Mouse (Mus musculus): ENCODE data around the gene Mab21l3.

The Mab21l3 gene

DNA sequence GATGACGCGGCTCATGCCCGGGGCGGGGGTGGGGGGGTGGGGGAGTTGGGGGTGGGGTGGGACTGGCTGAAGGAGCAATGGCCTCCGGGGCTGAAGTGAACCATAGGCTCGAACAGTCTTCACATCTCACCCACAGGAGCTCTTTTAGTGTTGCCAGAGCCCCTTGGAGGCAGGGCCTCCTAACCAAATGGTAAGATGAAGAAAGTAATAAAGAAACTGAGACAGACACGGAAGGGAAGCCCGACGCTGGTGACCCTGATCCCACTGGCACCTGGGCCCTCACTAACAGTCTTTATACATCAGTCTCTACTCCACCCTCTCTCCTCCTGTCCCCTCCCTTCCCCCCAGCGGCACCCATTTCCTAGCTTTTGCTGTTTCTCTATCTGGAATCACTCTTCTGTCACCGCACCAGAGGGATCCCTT lies 48.2 kb downstream of the Mab21l3 start:
- DNase-seq: no peak

DNA sequence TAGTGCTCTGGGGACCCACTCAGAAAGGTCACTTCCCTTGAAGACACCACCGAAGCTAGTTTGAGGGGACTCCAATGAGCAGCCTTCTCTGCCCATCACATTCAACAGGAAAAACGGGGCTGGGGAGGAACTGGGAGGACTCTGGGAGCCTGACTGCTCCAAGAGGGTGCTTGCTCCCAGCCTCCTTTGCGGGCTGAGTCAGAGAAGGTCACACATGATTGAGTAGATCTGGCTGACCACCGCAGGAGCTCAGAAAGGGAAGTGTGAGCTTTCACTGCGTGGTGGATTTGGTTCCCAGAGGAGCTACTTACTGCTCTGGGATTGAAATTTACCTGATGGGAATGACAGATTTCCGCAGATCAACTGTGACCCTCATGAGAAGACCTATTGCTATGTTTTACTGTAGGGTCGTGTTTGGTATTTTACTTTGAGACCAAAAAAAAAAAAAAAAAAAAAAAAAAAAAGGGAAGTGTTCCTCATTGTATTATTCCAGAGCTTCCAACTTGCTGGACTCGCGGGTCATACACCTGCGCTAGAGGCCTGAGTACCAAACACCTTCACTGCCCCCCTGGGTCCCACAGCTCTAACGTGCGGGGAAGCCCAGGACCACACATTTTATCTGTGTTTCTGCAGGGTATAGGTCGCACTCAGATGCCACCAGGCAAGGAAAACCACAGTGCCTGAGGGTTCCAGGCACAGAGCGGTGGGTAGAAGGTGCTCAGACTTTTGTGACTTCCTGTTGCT lies 48.7 kb downstream of the Mab21l3 start:
- DNase-seq: peak; percentile 62 to 67

DNA sequence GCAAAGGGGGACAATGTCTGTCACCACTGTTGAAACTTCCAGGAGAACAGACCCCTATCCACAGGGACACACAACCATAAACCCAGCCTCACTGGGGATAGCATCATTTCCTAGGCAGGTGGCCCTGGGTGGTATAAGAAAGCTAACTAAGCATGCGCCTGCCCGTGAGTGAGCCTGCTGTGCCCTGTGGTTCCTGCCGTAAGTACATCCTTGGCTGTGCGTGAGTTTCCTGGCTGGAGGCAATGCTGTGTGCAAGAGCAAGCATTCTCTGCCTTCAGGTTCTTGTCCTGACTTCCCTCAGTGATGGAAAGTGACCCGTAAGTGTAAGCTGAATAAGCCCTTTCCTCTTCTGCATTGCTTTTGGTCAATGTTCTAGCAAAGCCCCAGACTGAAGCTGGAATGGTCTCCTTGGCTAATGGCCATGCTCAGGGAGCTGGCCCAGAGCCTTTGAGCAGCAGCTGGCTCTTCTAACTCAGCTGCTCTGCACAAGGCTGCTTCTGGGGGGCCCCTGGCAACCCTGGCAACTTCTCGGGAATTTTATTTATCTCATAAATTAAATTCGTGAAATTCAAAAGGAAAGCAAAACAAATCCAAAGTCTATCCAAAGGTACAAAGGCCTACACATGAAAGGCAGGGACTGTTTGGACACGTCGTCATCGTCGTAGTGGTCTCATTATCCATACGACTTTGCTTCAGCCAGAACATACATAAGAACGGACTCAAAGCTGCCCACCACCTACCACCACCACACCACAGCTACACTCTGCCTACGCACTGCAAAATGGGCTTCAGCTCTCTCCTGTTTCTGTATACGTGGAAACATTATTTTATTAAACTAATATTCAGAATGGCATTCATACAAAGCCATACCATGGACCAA lies 50.7 kb downstream of the Mab21l3 start:
- DNase-seq: peak in 1 of 2 experiments; percentile 47

DNA sequence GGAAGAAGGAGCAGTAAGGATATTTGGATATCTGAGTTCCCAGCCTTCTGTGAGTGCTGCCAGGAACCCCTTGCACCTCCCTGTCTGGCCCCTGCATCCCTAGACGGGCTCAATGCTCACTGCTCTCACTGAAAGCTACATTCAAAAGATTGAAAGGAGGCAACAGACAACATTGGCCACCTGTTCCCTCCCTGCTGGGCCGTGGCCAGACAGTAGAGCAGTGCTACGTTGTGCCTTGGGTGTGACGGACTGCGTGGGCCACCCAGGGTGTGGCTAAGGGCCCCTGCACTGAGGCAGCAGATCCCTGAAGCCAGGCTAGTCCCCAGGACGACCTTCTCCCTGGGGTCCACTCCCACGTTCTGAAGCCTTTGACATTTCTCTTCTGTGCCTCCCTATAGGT lies 52.5 kb downstream of the Mab21l3 start:
- no peak for DNase-seq

DNA sequence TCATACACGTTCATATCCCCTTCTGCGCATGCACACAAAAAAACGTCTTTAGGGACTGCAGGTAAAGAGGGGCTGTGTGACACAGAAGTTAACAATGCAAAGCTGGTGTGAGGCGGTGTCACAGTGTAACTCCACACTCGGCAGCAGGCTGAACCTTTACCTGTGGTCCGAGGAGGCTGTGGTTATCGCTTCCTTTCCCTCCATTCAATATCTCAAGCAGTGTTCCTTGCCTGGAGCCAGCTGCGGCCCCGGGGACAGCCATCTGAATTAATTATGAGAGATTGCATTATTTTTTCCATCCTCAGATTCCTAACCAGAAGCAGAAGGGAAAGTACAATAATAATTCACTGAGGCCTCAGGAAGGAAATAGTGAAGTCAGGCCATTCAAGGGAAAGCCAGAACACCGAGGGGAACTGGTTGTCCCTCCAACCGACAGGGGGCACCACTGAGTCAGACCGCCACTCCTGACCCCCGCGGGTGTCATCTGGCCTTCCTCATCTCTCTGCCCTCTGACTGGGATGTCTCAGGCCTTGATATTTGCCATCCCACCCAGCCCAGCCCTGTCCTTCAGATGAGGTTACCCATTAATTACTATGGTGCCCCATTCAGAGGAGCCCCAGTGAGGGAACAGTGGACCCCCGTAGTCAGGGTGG lies 53.2 kb downstream of the Mab21l3 start:
- DNase-seq: no peak

DNA sequence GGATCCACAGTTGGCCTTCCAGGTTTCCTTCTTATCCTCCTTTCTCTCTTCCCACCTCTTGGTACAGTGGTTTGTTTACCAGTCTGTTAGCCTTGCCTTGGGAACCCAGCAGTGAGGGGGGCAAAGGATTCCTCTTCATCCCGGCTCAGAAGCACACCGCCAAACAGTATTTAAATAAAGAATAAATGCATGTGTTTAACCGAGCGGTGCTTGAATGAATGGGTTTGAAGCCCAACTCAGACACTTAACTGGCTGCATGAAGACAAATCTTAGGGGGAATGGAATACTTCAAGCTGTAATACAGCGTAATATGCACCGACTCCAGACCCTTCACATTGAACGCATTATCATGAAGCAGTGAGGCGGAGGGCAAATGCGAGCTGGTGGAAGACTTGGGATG lies 54.1 kb downstream of the Mab21l3 start:
- DNase-seq: no peak

DNA sequence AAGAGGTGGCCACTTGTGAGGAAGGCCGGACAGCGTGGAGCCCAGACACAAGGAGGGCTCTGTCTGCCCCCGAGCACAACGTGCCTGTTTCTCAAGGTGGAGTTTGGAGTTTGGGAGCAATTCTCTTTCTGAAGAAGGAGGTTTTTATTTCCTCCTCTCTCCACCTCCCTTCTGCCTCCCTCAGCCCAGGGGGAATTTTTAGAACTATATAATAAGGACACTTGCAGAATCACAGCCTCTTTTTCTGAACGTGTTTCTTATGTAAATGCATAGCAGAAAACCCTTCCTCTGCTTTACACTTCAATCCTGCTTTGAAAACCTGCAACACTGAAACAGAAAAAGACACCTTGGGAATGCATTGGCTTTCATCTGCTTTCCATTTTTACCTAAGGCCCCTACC lies 54.7 kb downstream of the Mab21l3 start:
- no peak for DNase-seq

DNA sequence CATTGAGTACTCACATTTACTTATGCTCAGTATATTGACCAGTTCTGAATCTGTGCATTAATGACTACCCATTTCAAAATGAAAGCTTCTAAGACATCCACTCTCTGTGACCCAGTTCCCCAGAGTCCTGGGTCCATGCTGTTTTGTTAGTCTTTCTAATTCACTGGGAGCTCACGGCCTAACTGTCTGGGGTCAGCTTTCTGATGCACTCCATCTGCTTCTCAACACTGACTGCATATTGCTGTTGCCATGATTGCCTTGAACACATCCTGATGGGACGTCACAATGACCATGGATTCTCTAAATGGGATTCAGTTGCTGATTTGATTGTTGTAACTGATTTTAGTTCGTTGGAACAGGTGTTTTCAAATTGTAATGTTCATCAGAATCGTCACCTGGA lies 56.6 kb downstream of the Mab21l3 start:
- no peak for DNase-seq

DNA sequence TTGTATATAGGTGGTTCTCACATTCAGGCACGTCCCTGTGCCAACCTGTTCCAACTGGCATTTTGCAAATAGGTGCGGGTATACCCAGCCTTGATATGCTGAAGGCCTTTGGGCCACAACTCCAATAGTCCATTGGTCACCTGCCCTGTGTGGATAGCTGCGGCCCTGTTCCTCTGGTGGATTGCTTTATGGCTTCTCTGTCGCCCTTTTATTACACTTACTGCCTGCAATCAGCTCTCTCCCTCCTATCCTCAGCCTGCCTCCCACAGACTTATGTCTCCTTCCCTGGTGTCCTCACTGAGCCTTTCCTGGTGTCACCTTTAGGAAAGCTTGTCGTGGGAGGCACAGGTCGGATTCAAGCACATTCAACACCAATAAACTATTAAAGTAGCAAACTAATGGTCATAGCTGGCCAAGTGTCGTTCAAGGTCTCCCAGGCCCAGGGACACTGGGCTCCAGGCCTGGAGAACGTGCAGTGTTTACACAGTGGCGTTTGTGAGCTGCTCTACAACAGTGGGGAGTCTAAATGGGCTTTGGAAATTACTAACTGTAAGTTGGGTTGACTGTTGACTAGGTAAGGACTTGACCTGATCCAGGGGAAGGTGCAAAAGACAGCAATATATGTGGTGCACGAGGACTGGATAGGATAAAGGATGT lies 63.9 kb downstream of the Mab21l3 start:
- no peak for DNase-seq

DNA sequence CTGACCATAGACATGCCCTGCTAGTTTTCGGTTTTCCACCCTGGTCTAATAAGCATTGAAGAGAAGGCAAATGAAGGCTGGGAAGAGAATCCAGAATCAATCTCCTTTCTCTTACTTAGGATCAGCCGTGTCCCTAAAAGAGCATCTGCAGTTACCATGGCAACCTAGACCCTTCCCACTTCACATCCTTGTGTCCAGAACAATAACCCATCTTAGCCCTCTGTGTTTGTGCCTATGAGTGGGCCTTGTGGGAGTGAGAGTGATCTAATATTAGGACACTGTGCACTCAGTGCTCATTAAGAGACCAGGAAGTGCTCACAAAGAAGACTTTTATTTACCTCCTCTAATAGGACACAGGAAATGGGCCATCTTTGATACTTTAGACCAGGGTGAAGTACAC lies 65.0 kb downstream of the Mab21l3 start:
- no peak for DNase-seq

DNA sequence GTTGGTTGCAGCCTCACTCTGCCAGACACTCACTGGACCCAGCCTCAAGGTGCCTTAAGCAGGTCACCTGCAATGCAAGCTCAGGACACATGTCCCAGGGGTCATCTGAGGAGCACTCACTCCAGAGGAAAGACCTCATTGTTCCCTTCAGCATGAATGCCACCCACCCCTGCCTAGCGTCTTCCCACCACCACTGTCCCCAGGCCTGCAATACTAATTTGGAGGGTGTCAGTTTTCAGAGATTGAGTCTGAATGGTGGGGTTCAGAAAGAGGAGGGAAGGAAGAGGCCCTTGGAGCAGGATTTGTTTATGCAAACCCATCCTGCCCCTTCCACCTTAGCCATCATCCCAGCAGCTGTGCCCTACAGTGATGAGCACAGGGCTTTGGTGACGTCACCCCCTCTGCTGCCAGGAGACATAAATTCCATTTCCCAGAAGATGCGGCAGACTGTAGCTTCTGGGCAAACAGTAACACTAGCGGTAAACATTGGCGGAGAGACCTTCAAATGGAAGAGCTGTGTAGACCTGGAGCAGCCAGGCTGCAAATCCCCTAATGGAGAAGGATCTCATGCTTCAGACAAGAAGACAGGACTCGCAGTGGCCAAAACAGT lies 67.8 kb downstream of the Mab21l3 start:
- no peak for DNase-seq

DNA sequence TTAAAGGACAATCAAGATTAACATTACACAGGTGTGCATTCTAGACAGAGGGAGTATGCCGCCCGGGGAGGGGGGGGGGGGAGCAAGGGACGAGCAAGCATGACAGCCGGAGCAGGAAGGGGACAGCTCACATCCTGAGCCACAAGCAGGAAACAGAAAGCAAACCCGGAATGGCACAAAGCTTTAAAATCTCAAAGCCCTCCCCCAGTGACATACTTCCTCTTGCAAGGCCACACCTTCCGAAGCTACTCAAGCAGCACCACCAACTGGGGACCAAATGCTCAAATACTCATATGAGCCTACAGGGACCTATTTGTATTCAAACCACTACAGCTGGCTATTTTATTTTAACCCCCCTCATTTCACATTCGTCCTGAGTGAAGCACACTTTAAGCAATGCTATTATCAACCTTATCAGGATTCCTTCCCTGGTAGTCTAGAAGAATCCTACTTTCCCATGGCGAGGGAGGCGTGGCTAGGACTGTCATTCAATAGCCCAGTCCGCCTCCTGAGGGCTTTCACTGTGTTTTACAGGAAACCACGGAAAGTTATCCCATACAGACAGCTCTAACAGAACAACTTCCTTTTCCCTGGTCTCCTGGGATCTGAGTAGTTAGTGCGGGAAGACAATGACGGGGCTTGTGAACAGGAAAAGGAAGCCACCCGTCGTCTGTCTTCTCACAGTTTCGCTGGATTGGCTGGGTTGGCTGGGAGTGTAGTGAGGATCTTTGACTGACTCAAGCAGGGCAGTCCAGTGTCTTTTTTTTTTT lies 69.7 kb downstream of the Mab21l3 start:
- DNase-seq: peak; percentile 56 to 72

DNA sequence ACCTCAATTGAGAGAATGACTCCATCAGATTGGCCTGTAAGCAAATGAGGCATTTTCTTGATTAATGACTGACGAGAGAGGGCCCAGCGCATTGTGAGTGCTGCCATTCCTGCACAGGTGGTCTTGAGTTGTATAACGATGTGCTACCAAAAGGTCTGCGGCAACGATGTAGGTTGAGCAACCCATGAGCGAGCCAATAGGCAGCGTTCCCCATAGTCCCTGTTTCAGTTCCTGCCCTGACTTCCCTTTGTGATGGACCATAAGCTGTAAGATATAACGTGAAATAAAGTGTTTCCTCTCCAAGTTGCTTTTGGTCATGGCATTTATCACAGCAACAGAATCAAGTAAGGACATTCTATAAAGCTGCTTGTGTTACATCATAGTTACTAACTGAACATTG lies 73.0 kb downstream of the Mab21l3 start:
- DNase-seq: no peak

DNA sequence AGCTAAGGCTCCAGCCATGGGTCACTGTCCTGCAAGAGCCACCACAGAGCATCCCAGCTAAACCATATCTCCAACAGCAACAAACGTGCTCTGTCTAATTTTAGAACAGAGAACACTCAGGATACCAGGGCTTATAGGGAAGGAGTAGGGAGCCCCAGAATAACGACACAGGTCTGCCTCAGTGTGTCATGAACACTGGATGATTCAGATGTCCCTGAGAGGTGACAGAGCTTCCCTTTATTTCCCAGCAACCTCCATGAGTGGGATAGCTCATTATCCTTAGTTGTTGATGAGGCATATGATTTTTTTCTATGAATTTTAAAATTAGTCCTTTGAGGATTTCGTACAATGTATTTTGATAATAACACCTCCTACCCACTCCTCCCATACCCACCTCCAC lies 78.2 kb downstream of the Mab21l3 start:
- DNase-seq: no peak

DNA sequence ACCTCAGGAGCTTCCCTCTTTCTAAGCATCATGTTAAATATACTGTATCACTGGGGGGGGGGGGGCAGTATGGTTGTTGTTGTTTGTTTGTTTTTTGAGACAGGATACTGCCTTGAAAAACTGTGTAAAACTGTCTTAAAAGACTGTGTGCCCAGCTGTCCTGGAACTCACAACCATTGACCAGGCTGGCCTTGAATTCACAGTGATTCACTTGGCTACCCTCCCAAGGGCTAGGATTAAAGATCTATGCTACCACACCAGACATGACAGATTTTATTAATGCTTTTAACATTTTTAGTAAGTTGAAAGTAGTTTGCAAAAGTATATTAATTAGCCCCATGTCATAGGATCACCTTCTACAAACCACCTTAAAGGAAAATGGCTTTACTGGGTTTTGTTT lies 85.2 kb downstream of the Mab21l3 start:
- no peak for DNase-seq

All from kidney, postnatal 36 days (tissue).